Mouse (Mus musculus): ENCODE measurements around the gene Zfp369.
"Not testable (repeated sequence)": the region's sequence is repeated elsewhere in the genome, so short reads cannot be mapped to it uniquely, and the experiment has no call there.

Zfp369 gene

DNA sequence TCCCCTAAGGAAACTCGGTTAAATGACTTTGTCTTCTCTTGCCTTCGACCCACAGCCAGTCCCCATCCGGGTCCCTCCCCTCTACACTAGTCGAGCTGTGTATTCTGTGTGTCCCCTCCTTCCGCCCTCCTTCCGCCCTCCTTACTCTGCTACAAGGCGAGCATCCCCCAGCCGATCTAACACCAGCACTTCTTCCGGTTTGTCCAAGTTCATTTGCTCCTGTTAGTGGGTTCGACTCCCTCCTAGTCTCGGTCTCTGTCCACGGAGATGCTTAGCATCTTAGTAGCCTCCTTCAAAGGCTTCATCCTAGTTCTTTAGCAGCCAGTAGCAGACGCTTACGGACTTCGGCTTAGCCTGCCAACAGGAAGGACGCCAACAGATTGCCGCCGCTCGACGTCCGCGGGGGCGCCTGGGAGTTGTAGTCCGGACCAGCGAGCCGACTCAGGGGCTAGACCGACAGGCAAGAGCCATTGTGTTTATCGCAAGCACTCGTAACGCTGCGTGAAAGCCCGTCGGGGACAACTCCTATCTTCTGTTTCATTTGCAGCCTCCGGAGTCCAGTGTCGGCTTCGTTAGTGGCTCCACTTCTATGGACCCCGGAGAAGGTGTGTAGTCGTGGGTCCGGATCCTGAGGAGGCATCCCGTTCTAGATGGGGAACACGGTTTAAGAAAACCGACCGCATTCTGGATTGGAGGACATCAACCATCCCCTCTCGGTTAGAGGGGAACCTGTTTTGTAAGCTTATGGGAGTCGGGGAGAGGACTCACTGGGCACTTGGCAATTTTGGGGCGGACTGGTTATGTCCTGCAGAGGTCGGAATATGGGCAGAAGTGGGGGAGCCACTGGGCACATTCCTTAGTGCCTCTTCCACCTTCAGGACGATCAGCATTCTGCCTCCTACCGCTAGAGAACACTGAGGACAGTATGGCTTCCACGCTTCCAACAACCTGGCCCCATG is at the start of gene Zfp369:
Zfp369 (plus strand) TSS at position 432 of the 959 bp plus-strand sequence.
- peak; percentile 96 for DNase-seq (ENCODE audit: inconsistent ontology term)

DNA sequence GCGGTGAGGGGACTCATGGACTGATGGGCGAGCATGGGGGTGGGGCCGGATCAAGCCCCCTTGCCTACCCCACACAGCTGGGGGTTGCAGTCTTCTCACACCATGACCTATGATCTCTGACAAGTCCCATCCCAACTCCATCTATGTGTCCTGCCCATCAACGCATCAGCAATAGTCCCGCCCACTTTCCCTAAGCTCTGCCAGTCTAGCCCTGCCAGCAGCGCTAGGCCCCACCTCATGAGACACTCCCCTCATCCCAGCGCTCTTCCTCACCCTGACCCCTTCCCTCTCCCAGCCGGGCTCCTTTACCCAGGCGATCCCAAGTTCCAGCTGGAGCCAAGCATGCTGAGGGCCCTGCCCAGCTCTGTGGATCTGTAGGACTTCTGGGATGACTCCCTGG is 41.4 kb upstream of the Zfp369 start:
- no peak for DNase-seq (ENCODE audit: inconsistent ontology term)

DNA sequence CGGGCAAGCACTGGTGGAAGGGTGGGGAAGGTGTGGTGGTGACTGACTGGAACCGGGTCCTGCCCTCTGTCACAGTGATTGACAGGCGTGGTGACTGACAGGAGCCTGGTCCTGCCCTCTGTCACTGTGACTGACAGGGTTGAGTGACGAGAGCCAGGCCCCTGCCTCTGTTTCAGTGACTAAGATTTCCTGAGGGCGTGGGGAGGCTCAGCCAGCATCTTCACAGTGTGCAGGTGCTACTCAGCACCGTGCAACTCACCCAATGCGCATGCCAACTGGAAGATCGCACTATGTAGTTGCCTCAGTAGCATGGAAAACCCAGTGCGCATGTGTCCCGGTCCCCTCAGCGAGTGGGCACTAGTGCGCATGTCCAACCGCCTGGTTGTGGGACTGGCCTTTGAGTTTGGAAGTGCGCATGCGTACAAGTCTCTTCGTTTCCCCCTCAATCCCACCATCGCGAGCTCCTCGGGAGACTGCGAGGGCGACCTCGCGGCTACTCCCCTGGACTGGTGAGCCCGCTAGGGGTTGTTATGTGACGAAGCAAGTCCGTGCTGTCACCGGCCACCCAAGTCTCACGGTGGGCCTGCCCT is 38.0 kb upstream of the Zfp369 start:
- DNase-seq (ENCODE audit: inconsistent ontology term), result peak; percentile 97

DNA sequence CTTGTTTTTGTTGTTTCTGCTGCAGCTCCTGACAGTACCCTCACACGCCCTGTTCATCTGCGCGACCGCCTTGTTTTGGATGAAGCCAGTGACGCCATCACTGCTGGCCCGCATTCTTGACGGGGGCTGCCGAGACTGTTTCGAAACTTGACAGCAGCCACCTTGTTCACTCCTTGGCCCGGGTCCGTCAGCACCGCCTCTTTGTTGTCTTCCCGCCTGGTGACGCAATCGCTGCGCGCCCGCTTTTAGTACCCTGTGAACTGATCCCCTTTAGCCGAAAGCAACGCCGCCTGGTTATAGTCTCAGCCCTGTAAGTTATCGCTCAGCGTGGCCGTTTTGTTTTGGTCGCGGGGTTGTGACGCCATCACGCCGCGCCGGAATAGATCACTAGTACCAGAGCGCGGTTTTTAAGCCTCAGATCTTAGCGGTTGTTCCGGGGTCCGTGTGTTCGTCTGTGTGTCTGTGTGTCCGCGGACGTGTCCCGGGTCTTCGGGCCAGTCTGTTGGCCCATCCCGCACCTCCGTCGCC is 37.5 kb upstream of the Zfp369 start:
- peak; percentile 96 for DNase-seq (ENCODE audit: inconsistent ontology term)

DNA sequence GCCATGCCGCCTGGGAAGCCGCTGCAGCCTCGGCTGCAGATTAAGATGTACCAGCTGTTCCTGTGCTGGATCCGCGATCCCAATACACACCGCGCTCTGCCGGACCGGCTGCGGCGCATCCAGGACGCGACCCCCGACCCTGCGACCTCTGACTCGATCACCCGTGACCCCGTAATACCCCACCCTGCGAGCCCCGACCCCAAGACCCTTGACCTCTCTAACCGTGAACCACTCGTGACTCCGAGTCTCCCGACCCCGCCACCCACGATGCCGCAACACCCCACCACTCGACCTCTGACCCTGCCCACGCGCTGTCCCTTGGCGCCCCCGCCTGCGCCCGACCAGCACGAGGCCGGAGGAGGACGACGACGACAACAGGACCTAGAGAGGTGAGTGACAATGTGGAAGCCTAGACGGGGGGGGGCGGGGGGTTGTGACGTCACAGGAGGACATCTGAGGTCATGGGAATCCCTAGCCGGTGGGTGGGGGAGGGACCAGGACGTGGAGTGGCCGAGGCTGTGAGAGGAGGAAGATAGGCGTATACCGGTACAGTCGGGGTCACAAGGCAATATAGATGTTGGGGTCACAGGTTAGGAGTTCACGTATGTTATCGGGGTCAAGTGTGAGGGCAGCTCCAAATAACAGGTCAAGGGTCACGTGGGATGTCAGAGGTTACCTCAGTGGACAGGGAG is 36.8 kb upstream of the Zfp369 start:
- DNase-seq (ENCODE audit: inconsistent ontology term), result peak; percentile 55

DNA sequence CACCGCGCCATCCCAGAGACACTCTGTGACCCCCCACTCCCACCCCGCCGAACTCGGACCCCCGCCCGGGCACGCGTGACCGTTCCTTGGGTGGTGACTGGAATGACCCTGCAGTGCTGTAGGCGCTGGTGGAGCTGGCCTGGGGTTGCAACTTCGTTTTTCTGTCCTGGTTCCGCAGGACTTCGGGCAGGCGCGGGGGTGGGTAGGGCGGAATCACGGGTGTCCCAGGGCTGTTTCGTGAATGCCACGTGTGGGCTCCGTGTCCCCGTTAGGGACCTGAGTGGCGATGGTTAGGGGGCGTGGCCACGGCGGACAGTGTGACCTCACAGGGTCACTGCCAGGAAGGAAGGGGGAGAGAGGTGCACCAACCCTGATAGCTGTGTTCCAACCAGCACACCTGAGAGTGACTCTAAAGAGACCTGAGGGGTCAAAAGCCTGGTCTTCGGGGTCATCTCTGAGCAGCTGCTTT is 36.3 kb upstream of the Zfp369 start:
- DNase-seq (ENCODE audit: inconsistent ontology term), result no peak

DNA sequence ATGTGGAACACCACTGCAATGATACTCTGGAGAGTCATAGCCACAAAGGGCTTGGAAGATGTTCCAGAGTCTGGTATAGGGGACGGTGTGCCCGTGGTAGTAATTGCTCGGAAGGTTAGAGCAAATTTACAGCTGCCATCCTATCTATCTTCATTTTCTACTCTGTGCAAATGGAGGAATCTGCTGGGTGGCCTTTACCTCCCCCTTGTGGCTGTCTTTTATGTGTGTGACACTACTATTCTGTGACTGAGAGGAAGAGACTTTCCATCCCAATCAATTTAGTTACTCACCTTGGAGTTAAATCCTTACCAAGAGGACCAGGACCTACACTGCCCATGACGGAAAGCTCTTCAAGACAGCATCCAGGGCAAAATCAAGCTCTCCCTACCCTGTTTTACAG is 35.3 kb upstream of the Zfp369 start:
- DNase-seq (ENCODE audit: inconsistent ontology term), result no peak

DNA sequence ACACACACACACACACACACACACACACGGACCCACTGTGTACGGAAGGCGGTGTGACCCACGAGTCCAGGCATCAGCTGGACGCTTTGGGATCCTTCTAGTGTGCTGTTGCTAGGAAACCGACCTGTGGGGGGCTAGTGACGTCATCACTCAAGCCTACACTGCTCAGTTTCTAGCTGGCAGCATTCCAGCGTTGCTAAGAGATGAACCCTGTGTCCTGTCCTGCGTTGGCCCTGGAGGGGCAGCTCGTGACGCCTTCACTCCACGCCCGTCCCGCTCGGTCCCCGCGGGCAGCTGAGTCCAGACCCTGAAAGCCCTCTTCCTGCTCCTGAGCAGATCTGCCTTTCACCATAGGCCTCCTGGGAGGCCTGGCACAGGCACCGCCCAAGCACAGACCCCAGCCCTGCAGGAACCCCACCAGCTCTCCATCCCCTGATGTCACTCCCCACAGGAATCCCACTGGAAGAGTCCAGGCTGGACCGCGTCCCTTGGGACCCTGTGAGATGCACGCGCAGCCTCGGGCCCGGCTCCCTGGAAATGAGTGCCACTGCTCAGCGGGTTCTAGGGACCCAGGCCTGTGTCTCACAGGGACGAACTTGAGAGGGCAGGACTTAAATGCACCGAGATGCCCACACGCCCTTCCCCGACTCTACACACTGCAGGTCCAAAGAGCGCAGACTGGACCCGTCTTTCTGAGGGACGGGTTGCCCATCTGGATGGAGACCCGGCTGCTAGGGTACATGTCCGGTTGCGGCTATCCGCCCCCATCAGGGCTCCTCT is 20.2 kb upstream of the Zfp369 start:
- peak; percentile 43 for DNase-seq (ENCODE audit: inconsistent ontology term)

DNA sequence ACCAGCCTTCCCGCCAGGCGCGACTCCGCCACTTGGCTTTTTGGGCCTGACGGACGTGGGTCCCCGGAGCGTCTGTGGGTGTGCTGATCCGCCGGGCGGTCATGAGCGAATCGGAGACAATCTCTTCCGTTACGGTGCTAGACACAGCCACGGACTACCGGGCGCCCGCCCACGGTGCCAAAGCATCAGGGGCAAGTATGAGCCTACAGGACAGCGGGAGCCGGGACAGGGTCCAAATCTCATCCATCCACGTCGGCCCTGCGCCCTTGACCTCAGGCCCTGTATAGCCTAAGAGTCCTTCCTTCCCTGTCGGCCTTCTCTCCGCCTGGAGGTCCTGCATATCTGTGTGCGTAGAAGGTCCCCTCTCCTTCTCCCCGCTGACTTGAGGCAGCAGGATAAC is 19.4 kb upstream of the Zfp369 start, which contains the start of gene Gm10775:
Gm10775 (plus strand) TSS at position 301 of the 400 bp plus-strand sequence.
- DNase-seq (ENCODE audit: inconsistent ontology term), result no peak

DNA sequence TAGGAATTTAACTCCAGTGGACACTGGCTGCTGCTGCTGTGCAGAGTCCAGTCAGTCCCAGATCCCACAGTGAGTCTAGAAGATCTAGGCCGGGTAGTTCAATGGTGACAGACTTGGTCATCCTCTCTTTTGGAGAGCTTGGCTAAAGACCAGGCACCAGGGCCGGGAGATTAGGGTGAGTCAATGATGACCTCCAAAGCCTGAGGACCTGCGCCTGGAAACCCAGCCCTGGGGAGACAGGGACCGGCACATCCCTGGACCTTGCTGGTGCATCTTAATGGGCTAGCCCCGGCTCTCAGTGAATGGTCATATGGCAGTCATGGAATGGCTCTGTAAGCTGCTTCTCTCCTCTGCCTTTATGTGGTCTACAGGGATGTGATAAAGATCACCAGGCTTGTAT is 16.5 kb upstream of the Zfp369 start:
- DNase-seq (ENCODE audit: inconsistent ontology term), result no peak

DNA sequence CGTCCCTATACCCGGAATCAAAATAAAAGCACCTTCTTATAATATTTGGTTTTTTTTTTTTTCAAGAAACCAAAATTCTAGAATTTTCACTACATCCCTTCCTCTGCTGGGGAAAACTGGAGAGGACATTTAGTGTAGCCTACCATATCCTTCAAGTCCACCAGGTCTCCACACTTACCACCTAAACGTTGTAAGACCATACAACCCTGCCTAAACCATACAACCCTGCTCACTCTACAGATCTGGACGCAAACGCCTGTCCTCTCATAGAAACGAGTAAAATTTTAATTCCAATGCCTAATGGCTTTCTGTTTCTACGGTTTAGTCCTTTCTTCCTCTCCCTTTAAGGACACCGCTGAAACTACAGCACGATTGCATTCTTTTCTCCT is 626 bp upstream of the Zfp369 start:
- DNase-seq (ENCODE audit: inconsistent ontology term), result no peak

DNA sequence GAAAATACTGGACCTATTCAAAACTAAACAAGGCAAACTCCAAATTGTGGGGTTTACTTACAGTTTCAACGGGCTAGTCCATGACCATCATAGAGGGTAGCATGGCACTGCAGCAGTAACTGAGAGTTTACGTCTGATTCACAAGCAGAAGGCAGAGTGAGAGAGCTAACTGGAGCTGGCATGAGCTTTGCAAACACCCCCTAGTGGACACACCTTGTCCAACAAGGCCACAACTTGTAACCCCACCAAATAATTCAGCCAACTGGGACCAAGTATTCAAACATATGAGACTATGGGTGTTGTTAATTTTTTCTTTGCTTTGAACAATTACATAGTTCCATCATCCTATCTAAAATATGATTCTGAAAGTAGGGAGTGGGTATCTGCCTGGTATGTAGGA is 8.2 kb downstream of the Zfp369 start:
- no peak for DNase-seq (ENCODE audit: inconsistent ontology term)

DNA sequence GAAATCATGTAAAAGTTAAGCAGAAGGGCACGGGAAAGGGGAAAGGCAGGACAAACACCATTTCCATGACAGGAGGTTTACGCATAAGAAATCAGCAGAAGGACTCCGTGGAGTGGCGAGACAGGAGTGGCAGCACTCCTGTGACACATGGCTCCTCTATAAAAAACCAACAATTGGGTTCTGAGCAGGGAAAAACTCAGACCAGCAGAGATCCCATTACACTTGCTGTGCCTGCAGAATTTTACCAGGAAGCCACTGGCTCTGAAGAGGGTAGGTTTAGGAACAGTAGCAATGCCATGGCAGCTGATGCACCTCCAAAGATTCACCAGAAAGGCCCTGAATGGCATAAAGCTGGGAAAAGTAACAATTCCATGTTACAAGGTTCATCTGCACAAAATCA is 17.7 kb downstream of the Zfp369 start:
- DNase-seq (ENCODE audit: inconsistent ontology term), result no peak

DNA sequence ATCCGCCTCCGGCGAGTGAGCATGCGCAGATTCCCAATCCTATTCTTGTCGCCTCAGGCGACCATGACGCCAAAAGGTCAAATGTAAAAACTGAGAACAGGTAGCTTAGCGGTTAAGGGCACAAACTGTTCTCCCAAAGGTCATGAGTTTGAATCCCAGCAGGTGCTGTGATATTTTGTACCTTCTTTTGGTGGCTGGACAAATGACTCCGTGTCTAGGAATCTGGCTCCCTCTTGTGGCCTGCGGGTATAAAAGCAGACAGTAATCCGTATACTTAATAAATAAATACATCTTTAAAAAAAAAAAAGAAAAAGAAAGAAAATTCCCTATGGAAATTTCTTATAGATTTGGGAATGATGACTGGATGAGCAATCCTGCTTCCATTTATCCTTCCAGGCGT is 32.2 kb downstream of the Zfp369 start:
- DNase-seq (ENCODE audit: inconsistent ontology term), result not testable (repeated sequence)

DNA sequence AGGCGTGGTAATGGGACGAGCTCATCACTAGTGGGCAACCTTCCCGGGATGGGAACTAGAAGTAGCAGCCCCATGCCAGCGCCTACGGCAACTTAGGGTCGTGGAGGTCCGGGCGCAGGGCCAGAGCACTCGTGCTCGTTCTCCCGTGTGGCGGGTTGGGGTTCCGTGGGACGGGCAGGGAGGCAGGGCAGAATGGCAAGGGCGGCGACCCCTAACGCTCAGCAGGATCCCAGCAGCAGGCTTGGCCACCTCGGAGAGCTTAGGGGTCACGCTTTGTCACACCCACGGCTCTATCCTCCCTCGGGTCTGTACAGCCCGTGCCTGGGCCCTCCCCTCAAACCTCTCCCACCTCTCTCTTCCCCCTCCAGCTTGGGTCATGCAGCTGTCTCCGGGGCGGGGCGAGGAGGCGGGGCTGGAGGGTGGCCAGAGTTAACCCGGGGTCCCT is 32.7 kb downstream of the Zfp369 start:
- DNase-seq (ENCODE audit: inconsistent ontology term), result no peak

DNA sequence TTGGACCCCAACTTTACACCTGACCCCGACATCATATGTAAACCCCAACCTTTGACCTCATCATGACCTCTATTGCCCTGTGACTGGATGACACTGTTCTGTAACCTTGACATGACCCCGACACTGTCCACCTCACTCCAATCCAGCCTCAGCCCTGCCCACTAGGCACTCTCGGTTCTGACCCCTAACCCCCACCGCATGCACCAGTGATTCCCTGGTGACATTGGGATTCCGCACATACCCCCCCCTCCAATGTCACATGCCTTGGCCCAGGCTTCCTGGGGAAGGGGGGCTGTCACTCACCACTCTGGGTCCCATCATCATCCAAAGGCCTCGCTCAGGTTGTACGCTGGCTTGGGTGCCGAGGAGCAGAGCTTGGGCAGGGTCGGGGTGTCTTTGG is 33.2 kb downstream of the Zfp369 start:
- DNase-seq (ENCODE audit: inconsistent ontology term), result no peak

DNA sequence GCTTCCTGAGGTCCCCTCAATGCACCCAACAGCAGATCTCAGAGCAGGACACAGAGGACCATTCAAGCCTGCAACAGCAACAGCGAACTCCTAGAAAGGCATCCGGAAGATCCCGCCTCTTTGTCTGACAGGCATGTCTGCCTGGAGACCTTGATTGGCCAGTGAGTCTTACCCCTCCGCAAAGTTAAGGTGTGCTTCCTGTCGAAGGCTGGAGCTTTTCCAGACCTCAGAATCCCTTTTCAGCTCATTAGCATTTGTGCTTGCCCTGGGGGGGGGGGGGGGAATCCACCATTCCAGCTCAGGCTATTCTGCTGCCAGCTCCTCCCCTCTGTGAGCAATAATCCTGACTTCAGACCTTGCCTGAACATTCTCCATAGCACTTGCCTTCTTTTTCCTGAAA is 69.9 kb downstream of the Zfp369 start:
- not testable (repeated sequence) for DNase-seq (ENCODE audit: inconsistent ontology term)

DNA sequence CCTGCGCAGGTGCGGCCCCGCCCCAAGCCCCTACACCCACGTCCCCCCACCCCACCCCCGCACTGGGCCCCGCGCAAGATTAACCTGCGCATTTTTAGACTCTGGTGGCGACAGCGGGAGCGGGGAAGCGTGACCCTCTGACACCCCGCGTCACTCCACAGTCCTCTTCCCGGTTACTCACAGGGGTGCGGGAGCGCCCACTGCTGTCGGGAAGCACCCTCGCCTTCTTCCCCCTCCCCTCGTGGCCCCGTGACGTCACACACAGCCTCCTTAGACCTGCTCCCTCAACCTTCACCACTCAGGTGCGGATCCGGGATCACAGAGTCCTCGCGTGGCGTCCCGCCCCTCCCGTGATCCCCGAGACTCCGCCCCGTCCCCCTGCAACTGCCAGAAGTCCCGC is 73.2 kb downstream of the Zfp369 start:
- not testable (repeated sequence) for DNase-seq (ENCODE audit: inconsistent ontology term)
